ENCODE assay signal across 10 mouse cellular contexts in the genomic region with DNA sequence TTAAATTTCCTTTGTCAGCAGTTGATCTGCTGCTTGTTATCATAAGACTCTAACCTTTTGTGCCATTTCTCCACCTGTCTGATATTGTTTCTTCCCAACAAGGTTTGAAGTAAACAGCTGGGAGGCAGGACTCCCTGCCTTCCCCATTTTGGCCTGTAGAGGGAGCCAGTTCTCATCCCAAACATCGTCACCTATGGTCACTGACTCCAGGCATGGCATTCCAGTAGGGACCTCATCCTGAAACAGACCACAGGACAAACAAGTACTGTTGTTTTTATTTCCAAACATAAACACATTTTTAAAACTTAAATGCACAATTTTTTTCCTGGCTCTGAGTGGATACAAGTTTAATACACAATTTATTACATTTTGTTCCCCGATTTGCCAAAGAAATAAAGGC. TPM values are rescaled to one million over a fixed set of nuclear protein-coding genes. Genes with fewer than 3 reads are reported as not detected.
A peak's percentile ranks its signal among the peaks of the same experiment; 100 is the strongest.
DNase-seq lines count a peak whose midpoint lies in the region; ATAC-seq lines count a peak whose summit lies in the region.
"Had no signal": no experiment of that assay in that cellular context is flagged by ENCODE, and none has a peak within 500 bp of the region (broad histone marks: within the 10 kb centered on the region; RNA-seq: fewer than 3 reads in every experiment).

No protein-coding gene starts in this region.

- no peak overlapping the region for H3K9ac ChIP-seq in intestine, embryonic 14.5 days (ENCODE audit: low read length)
- H3K9ac ChIP-seq in intestine, embryonic 15.5 days = no peak overlapping the region
- H3K9ac ChIP-seq: embryonic facial prominence, embryonic 15.5 days had no signal

- H3K4me3 ChIP-seq in intestine, embryonic 14.5 days (ENCODE audit: low read depth, low read length) = no peak overlapping the region
- no peak overlapping the region for H3K4me3 ChIP-seq in intestine, embryonic 15.5 days (replicated peaks)
- H3K4me3 ChIP-seq: embryonic facial prominence, embryonic 15.5 days; megakaryocyte, embryonic 14.5 days had no signal

- H3K4me2 ChIP-seq in intestine, embryonic 14.5 days (ENCODE audit: low read length) = no peak overlapping the region
- H3K4me2 ChIP-seq in intestine, embryonic 15.5 days (replicated peaks) = no peak overlapping the region
- H3K4me2 ChIP-seq: embryonic facial prominence, embryonic 15.5 days had no signal

- no peaks in the 10 kb centered on the region for H3K4me1 ChIP-seq in intestine, embryonic 14.5 days (replicated peaks; ENCODE audit: control insufficient read depth, insufficient read depth, low read length)
- H3K4me1 ChIP-seq in intestine, embryonic 15.5 days (replicated peaks) = no peaks in the 10 kb centered on the region
- H3K4me1 ChIP-seq: embryonic facial prominence, embryonic 15.5 days had no signal

- no peaks in the 10 kb centered on the region for H3K36me3 ChIP-seq in intestine, embryonic 14.5 days (ENCODE audit: control insufficient read depth, insufficient read depth, low read length)
- H3K36me3 ChIP-seq in intestine, embryonic 15.5 days = no peaks in the 10 kb centered on the region
- H3K36me3 ChIP-seq: embryonic facial prominence, embryonic 15.5 days had no signal

- ATAC-seq in intestine, embryonic 14.5 days (replicated peaks; ENCODE audit: low FRiP score, low TSS enrichment, low read depth) = no peak
- no peak for ATAC-seq in intestine, embryonic 15.5 days
- ATAC-seq in common myeloid progenitor, adult 5-6 weeks (replicated peaks; ENCODE audit: low read depth, poor library complexity, severe bottlenecking) = peak; percentile 67

- 55% methylated on average over 2 of the region's 2 CpGs for WGBS in intestine, embryonic 14.5 days
- 55% methylated on average over 2 of the region's 2 CpGs for WGBS in intestine, embryonic 15.5 days

- no peak overlapping the region for H3K27ac ChIP-seq in intestine, embryonic 14.5 days (ENCODE audit: low read depth)
- H3K27ac ChIP-seq in intestine, embryonic 15.5 days = no peak overlapping the region
- H3K27ac ChIP-seq: embryonic facial prominence, embryonic 15.5 days had no signal

- H3K27me3 ChIP-seq in intestine, embryonic 14.5 days (replicated peaks; ENCODE audit: control insufficient read depth, insufficient read depth, low read length) = no peaks in the 10 kb centered on the region
- no peaks in the 10 kb centered on the region for H3K27me3 ChIP-seq in intestine, embryonic 15.5 days (replicated peaks)
- H3K27me3 ChIP-seq: embryonic facial prominence, embryonic 15.5 days had no signal

- no peaks in the 10 kb centered on the region for H3K9me3 ChIP-seq in intestine, embryonic 14.5 days (ENCODE audit: control insufficient read depth, low read length)
- no peaks in the 10 kb centered on the region for H3K9me3 ChIP-seq in intestine, embryonic 15.5 days
- H3K9me3 ChIP-seq: embryonic facial prominence, embryonic 15.5 days; megakaryocyte, embryonic 14.5 days had no signal

- intact Hi-C loops in left cerebral cortex, postnatal 14 days (cut with DNase I) = loop anchor here (5.0 kb wide), 1 partner anchor 279 kb away; no protein-coding TSS in a partner anchor

- peak; percentile 85 for DNase-seq in intestine, embryonic 14.5 days (ENCODE audit: low spot score)
- DNase-seq in adrenal gland, adult 2 months = peak; percentile 52
- peak; percentile 66 for DNase-seq in hindlimb bud, embryonic 11.5 days (ENCODE audit: extremely low spot score, low read depth, low spot score)
- DNase-seq in left cerebral cortex, postnatal 14 days (ENCODE audit: low spot score in 2 of 2) = peak; percentile 45 to 65
- peak; percentile 61 for DNase-seq in ovary, postnatal 14 days (ENCODE audit: low spot score)
- peak; percentile 66 to 72 for DNase-seq in thymus, postnatal 36 days

RNA-seq across cellular contexts. Expression of a gene that starts 40.1 kb away (rescaled TPM):
- 0.89 and 0.93 TPM in 2 replicates for polyA plus RNA-seq in intestine, embryonic 14.5 days (2014; fragmentation: Nextera tagmentation; extraction: Ambion mirVana)
- polyA plus RNA-seq in intestine, embryonic 15.5 days (2015; fragmentation: Nextera tagmentation; extraction: Ambion mirVana) = 0.70 and 0.74 TPM in 2 replicates
- total RNA-seq in adrenal gland, adult 2 months (2021) = under 1 TPM in 1 of 2 experiments, not detected in 1; 0.72 TPM
- polyA plus RNA-seq in adrenal gland, adult 2 months (2012; rRNA removed) = not detected in 2 replicates
- total RNA-seq in common myeloid progenitor, adult 5-6 weeks (2017) = 0.18 TPM in 1 of 2 replicates, not detected in the other
- 1 to 10 TPM; 2.1 to 2.6 TPM for total RNA-seq in left cerebral cortex, postnatal 14 days (2021)

RNA-seq across cellular contexts. Expression of a gene that starts 47.2 kb away (rescaled TPM):
- polyA plus RNA-seq in intestine, embryonic 14.5 days (2014; fragmentation: Nextera tagmentation; extraction: Ambion mirVana) = 0.05 TPM in 1 of 2 replicates, not detected in the other
- polyA plus RNA-seq in intestine, embryonic 15.5 days (2015; fragmentation: Nextera tagmentation; extraction: Ambion mirVana) = 0.05 TPM in 1 of 2 replicates, not detected in the other
- total RNA-seq in adrenal gland, adult 2 months (2021) = not detected
- 0.03 and 0.12 TPM in 2 replicates for polyA plus RNA-seq in adrenal gland, adult 2 months (2012; rRNA removed)
- not detected in 2 replicates for total RNA-seq in common myeloid progenitor, adult 5-6 weeks (2017)
- total RNA-seq in left cerebral cortex, postnatal 14 days (2021) = under 1 TPM; 0.38 to 0.46 TPM
- polyA plus RNA-seq: embryonic facial prominence, embryonic 15.5 days had no signal

RNA-seq across cellular contexts. Expression of a gene that starts 58.5 kb away (rescaled TPM):
- 7.8 and 9.8 TPM in 2 replicates for polyA plus RNA-seq in intestine, embryonic 14.5 days (2014; fragmentation: Nextera tagmentation; extraction: Ambion mirVana)
- 5.7 and 6.3 TPM in 2 replicates for polyA plus RNA-seq in intestine, embryonic 15.5 days (2015; fragmentation: Nextera tagmentation; extraction: Ambion mirVana)
- total RNA-seq in adrenal gland, adult 2 months (2021) = 10 to 100 TPM in 1 of 2 experiments, 1 to 10 TPM in 1; 9.1 to 15.7 TPM
- polyA plus RNA-seq in adrenal gland, adult 2 months (2012; rRNA removed) = 4.3 and 4.9 TPM in 2 replicates
- total RNA-seq in common myeloid progenitor, adult 5-6 weeks (2017) = not detected in 2 replicates
- 10 to 100 TPM in 1 of 2 experiments, 1 to 10 TPM in 1; 8.3 to 11.9 TPM for total RNA-seq in left cerebral cortex, postnatal 14 days (2021)
